Mouse (Mus musculus) limb, embryonic 10.5 days (tissue): ENCODE data around the gene Dnaaf2. TPM values are rescaled to one million over a fixed set of nuclear protein-coding genes. Genes with fewer than 3 reads are reported as not detected.

Experiments
- DNase-seq: peaks from one replicate; pipeline ENCODE4 v3.0.0-alpha.2; 2017; ENCODE audit warnings: low spot score
- H3K27ac ChIP-seq: fragments of 300-500 bp; sonication (generic); 2 replicates; pipeline ENCODE4 v1.5.1; 2016; ENCODE audit warnings: mild to moderate bottlenecking
- H3K27me3 ChIP-seq: fragments of 300-500 bp; sonication (generic); 2 replicates; pipeline ENCODE4 v1.6.1; 2016; ENCODE audit warnings: low read depth, mild to moderate bottlenecking; ENCODE audit not compliant: poor library complexity, severe bottlenecking
- H3K36me3 ChIP-seq: fragments of 300-500 bp; sonication (generic); 2 replicates; pipeline ENCODE4 v1.6.1; 2016; ENCODE audit warnings: mild to moderate bottlenecking, moderate library complexity
- H3K4me1 ChIP-seq: fragments of 300-500 bp; sonication (generic); 2 replicates; pipeline ENCODE4 v1.6.1; 2016
- H3K4me3 ChIP-seq: fragments of 300-500 bp; sonication (generic); 2 replicates; pipeline ENCODE4 v1.5.1; 2016; ENCODE audit warnings: mild to moderate bottlenecking, moderate library complexity
- H3K9me3 ChIP-seq: fragments of 300-500 bp; sonication (generic); replicated peaks from 2 replicates; pipeline ENCODE4 v1.6.1; 2016; ENCODE audit warnings: mild to moderate bottlenecking
- WGBS: fragments of 180-500 bp; shearing (Covaris S2); methylation state at CpG from one replicate; pipeline ENCODE4 v1.1.7; 2016; 5-methylcytosine and 5-hydroxymethylcytosine counted together
- microRNA-seq: library from miRNA; unstranded; fragments of <30 nt; microRNA quantifications from one replicate; pipeline ENCODE4, GENCODE M21; 2017
- polyA plus RNA-seq: library from polyadenylated mRNA; unstranded; fragments of >200 nt; fragmentation: Nextera tagmentation; extraction: Ambion mirVana; gene quantifications from 2 replicates; pipeline ENCODE4 v1.2.1, GENCODE M21; 2016

Gene Dnaaf2
- polyA plus RNA-seq, 1 experiment from 2014 or later, result 17.0 TPM

GRCm38 (mm10) chr12:69150049-69150448, 48.2 kb downstream of the Dnaaf2 start:
- Histone ChIP-seq H3K9me3 (no peaks in the 10 kb centered on the region), H3K27me3 (no peaks in the 10 kb centered on the region), H3K36me3 (no peaks in the 10 kb centered on the region), H3K4me1 (no peaks in the 10 kb centered on the region), H3K27ac (no peak overlapping the region), H3K4me3 (no peak overlapping the region)
- 87% methylated on average over 13 of the region's 13 CpGs for WGBS
- no peak for DNase-seq

GRCm38 (mm10) chr12:69147166-69147735, 51.0 kb downstream of the Dnaaf2 start:
- Histone ChIP-seq H3K9me3 (no peaks in the 10 kb centered on the region), H3K4me1 (no peaks in the 10 kb centered on the region), H3K4me3 (no peak overlapping the region), H3K27ac (no peak overlapping the region), H3K27me3 (no peaks in the 10 kb centered on the region), H3K36me3 (no peaks in the 10 kb centered on the region)
- 94% methylated on average over 5 of the region's 5 CpGs for WGBS
- DNase-seq, result no peak

- no peak for DNase-seq
- Histone ChIP-seq H3K4me1 (no peaks in the 10 kb centered on the region), H3K9me3 (no peaks in the 10 kb centered on the region), H3K4me3 (no peak overlapping the region), H3K27ac (no peak overlapping the region), H3K27me3 (no peaks in the 10 kb centered on the region), H3K36me3 (no peaks in the 10 kb centered on the region)
- WGBS, result 79% methylated on average over 6 of the region's 6 CpGs
Measured at GRCm38 (mm10) chr12:69143460-69143859, 54.8 kb downstream of the Dnaaf2 start.

- Histone ChIP-seq H3K27ac (no peak overlapping the region), H3K4me1 (no peaks in the 10 kb centered on the region), H3K36me3 (no peaks in the 10 kb centered on the region), H3K9me3 (no peaks in the 10 kb centered on the region), H3K27me3 (no peaks in the 10 kb centered on the region), H3K4me3 (no peak overlapping the region)
- DNase-seq, result no peak
- 90% methylated on average over 7 of the region's 7 CpGs for WGBS
Measured at GRCm38 (mm10) chr12:69139841-69140240, 58.4 kb downstream of the Dnaaf2 start.

- H3K27ac ChIP-seq, result no peak overlapping the region
- no peaks in the 10 kb centered on the region for H3K9me3 ChIP-seq
- 95% methylated on average over 3 of the region's 3 CpGs for WGBS
- no peaks in the 10 kb centered on the region for H3K36me3 ChIP-seq
- DNase-seq, result no peak
- no peak overlapping the region for H3K4me3 ChIP-seq
- no peaks in the 10 kb centered on the region for H3K27me3 ChIP-seq
- no peaks in the 10 kb centered on the region for H3K4me1 ChIP-seq
Measured at GRCm38 (mm10) chr12:69139201-69139600, 59.0 kb downstream of the Dnaaf2 start.

Small RNAs within 50 kb of the gene (microRNA-seq; reads per million reads assigned to microRNA genes)
- gene Gm47287 (not detected), gene Gm47295 (not detected)

Other genes with a start within 250 kb of the Dnaaf2 start
- 1,295 and 1,533 TPM in 2 replicates for gene Rps29, start 39.2 kb downstream of the Dnaaf2 start, polyA plus RNA-seq
- 30.6 and 31.1 TPM in 2 replicates for gene Lrr1, start 29.6 kb downstream of the Dnaaf2 start, polyA plus RNA-seq
- 536 and 653 TPM in 2 replicates for gene Rpl36al, start 14.3 kb downstream of the Dnaaf2 start, polyA plus RNA-seq
- gene Mgat2, start 14.3 kb downstream of the Dnaaf2 start, polyA plus RNA-seq, result 35.4 and 37.9 TPM in 2 replicates
- gene Gm49383, start 1.3 kb downstream of the Dnaaf2 start, polyA plus RNA-seq, result 54.8 and 61.0 TPM in 2 replicates
- gene Gm49384, start 5.8 kb upstream of the Dnaaf2 start, polyA plus RNA-seq, result 53.5 and 55.2 TPM in 2 replicates
- gene Pole2, start 29.8 kb upstream of the Dnaaf2 start, polyA plus RNA-seq, result 32.6 and 35.3 TPM in 2 replicates
- gene Klhdc1, start 42.7 kb upstream of the Dnaaf2 start, polyA plus RNA-seq, result 2.5 and 2.6 TPM in 2 replicates
- 193 and 203 TPM in 2 replicates for gene Klhdc2, start 98.3 kb upstream of the Dnaaf2 start, polyA plus RNA-seq
- 81.0 and 87.6 TPM in 2 replicates for gene Nemf, start 158.7 kb upstream of the Dnaaf2 start, polyA plus RNA-seq
- 45.6 and 50.3 TPM in 2 replicates for gene Arf6, start 173.7 kb upstream of the Dnaaf2 start, polyA plus RNA-seq
- 1.4 and 1.7 TPM in 2 replicates for gene Gm9887, start 174.0 kb upstream of the Dnaaf2 start, polyA plus RNA-seq